9 mouse cellular contexts compared by ENCODE assay signal in genomic region chr9:34837700-34838462, GRCm38 (mm10).
DNase-seq lines count a peak whose midpoint lies in the region.
"Had no signal": no experiment of that assay in that cellular context is flagged by ENCODE, and none has a peak within 500 bp of the region (broad histone marks: within the 10 kb centered on the region; RNA-seq: fewer than 3 reads in every experiment).

No protein-coding gene starts in this region.

- DNase-seq in gastrocnemius, postnatal 10 days, result peak; percentile 48
- DNase-seq in gastrocnemius, adult 18-20 months (ENCODE audit: low spot score), result no peak
- peak; percentile 72 for DNase-seq in testis, postnatal 10 days (ENCODE audit: low spot score)
- no peak for DNase-seq in testis, postnatal 14 days (ENCODE audit: low spot score)
- DNase-seq in kidney, postnatal 14 days, result peak; percentile 41
- DNase-seq in left cerebral cortex, postnatal 14 days (ENCODE audit: low spot score in 2 of 2), result no peak
- DNase-seq in cerebellum, adult 9-11 months, result no peak
- DNase-seq in left cerebral cortex, adult 11 months (ENCODE audit: low spot score), result no peak
- DNase-seq: cerebellum, adult 18-20 months had no signal

- intact Hi-C loops in left cerebral cortex, postnatal 14 days (cut with DNase I), result no loop called here

Comparison
In these comparisons a context has a peak if more than half of its experiments do, and no peak if none do; other contexts are left out.
1. DNase-seq: peak in gastrocnemius, postnatal 10 days (single experiment), testis, postnatal 10 days (single experiment) and kidney, postnatal 14 days (single experiment); none in gastrocnemius, adult 18-20 months (single experiment), testis, postnatal 14 days (single experiment), left cerebral cortex, postnatal 14 days (0 of 2), cerebellum, adult 9-11 months (single experiment) and left cerebral cortex, adult 11 months (single experiment).